Mouse (Mus musculus) embryonic facial prominence, embryonic 11.5 days (tissue): ENCODE results near the gene Ube2v1. TPM values are rescaled to one million over a fixed set of nuclear protein-coding genes. Genes with fewer than 3 reads are reported as not detected.
"Not testable (repeated sequence)": the region's sequence is repeated elsewhere in the genome, so short reads cannot be mapped to it uniquely, and the experiment has no call there.

Experiments
- ATAC-seq: fragments of 200-750 bp; cut with Nextera tagmentation; replicated peaks from 2 replicates; pipeline ENCODE4 v1.8.0; 2017; ENCODE audit warnings: low read depth; ENCODE audit not compliant: insufficient number of reproducible peaks, low FRiP score, low TSS enrichment
- DNase-seq: peaks from one replicate; pipeline ENCODE4 v3.0.0-alpha.2; 2015; ENCODE audit warnings: low spot score
- H3K27ac ChIP-seq: fragments of 300-500 bp; sonication (generic); replicated peaks from 2 replicates; pipeline ENCODE4 v1.5.1; 2014; ENCODE audit warnings: mild to moderate bottlenecking, low read depth, low read length, control low read depth
- H3K27me3 ChIP-seq: fragments of 300-500 bp; sonication (generic); 2 replicates; pipeline ENCODE4 v1.6.1; 2014; ENCODE audit warnings: mild to moderate bottlenecking, low read length, moderate library complexity, mixed read lengths; ENCODE audit not compliant: control insufficient read depth, insufficient read depth
- H3K36me3 ChIP-seq: fragments of 300-500 bp; sonication (generic); replicated peaks from 2 replicates; pipeline ENCODE4 v1.6.1; 2014; ENCODE audit warnings: low read depth, mild to moderate bottlenecking, low read length, moderate library complexity, mixed read lengths; ENCODE audit not compliant: control insufficient read depth, insufficient read depth
- H3K4me1 ChIP-seq: fragments of 300-500 bp; sonication (generic); 2 replicates; pipeline ENCODE4 v1.6.1; 2014; ENCODE audit warnings: low read length, mixed read lengths; ENCODE audit not compliant: control insufficient read depth, insufficient read depth
- H3K4me2 ChIP-seq: fragments of 300-500 bp; sonication (generic); 2 replicates; pipeline ENCODE4 v1.6.1; 2014; ENCODE audit warnings: low read depth, mild to moderate bottlenecking, control low read depth, low read length, moderate library complexity
- H3K4me3 ChIP-seq: fragments of 300-500 bp; sonication (generic); 2 replicates; pipeline ENCODE4 v1.5.1; 2014; ENCODE audit warnings: low read depth, low read length, control low read depth
- H3K9ac ChIP-seq: fragments of 300-500 bp; sonication (generic); replicated peaks from 2 replicates; pipeline ENCODE4 v1.6.1; 2014; ENCODE audit warnings: mild to moderate bottlenecking, control low read depth, low read length
- H3K9me3 ChIP-seq: fragments of 300-500 bp; sonication (generic); replicated peaks from 2 replicates; pipeline ENCODE4 v1.6.1; 2016; ENCODE audit warnings: mild to moderate bottlenecking, low read length, inconsistent platforms, mixed read lengths; ENCODE audit not compliant: control insufficient read depth
- WGBS: fragments of 180-500 bp; shearing (Covaris S2); extraction: QIAGEN DNeasy Blood & Tissue Kit; methylation state at CpG from one replicate; pipeline ENCODE4 v1.1.7; 2014; 5-methylcytosine and 5-hydroxymethylcytosine counted together
- polyA plus RNA-seq: library from polyadenylated mRNA; unstranded; fragments of >200 nt; fragmentation: Nextera tagmentation; extraction: Ambion mirVana; gene quantifications from 2 replicates; pipeline ENCODE4 v1.2.1, GENCODE M21; 2014

Gene Ube2v1
- polyA plus RNA-seq, 1 experiment from 2014 or later = 223 TPM

DNA sequence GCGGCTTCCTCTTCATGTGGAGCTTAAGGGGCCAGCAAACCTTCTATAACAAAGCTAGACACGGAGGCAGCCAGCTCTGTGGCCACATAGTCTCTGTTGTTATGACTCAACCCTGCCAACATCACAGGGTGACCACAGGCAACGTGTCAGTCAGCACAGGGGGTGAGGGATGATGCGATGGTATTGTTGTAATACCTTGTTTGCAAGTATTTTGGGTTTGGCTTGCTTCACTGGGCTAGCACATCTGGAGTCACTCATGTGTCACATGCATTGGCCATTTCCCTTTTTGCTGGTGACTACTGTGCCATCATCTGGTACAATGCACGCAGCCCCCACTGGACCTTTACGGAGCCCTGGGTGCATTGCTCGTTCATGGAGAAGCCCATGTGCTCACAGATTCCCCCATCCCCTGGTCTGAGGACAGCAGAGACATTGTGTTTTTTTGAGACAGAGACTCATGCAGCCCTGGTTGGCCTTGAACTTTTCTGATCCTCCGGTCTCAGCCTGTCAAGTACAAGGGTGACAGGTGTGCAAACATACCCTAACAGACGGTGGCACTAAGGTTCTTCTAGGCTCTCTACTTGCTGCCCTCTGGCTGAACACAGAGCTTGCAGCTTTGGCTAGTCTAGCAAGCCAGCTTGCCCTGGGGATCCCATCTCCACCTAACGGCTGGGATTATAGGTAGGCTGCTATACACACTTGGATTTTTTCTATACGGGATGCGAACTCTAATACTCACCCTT is 17.6 kb upstream of the Ube2v1 start:
- no peak for DNase-seq
- Histone ChIP-seq H3K4me3 (no peak overlapping the region), H3K4me2 (no peak overlapping the region), H3K9ac (no peak overlapping the region), H3K36me3 (no peaks in the 10 kb centered on the region; the same call in 1 of the 2 replicates), H3K9me3 (no peaks in the 10 kb centered on the region), H3K4me1 (no peaks in the 10 kb centered on the region), H3K27me3 (no peaks in the 10 kb centered on the region), H3K27ac (no peak overlapping the region)
- 89% methylated on average over 12 of the region's 12 CpGs for WGBS
- no peak for ATAC-seq

DNA sequence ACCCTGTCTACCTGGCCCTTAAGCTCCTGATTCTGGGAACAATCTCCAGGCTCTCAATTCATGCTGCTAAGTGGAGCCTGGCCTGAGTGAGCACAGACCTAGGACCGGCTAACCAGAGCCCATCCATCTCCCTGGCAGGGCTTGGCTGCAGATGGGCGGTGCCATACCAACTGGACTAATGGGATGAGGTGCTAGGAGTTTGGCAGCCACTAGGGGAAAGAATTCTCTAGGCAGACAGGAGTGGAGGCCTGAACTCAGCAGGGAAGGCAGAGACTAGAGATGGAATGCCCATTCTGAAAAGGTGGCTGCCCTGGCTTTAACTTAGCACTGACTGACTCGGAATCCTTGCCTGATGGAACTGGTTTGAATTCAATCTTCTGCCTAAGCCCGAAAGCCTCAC is 14.5 kb upstream of the Ube2v1 start:
- H3K9ac ChIP-seq = no peak overlapping the region
- H3K27me3 ChIP-seq = no peaks in the 10 kb centered on the region
- no peak for DNase-seq
- H3K27ac ChIP-seq = no peak overlapping the region
- no peak overlapping the region for H3K4me2 ChIP-seq
- H3K36me3 ChIP-seq = no peaks in the 10 kb centered on the region
- no peaks in the 10 kb centered on the region for H3K4me1 ChIP-seq
- ATAC-seq = no peak
- 83% methylated on average over 4 of the region's 4 CpGs for WGBS
- no peaks in the 10 kb centered on the region for H3K9me3 ChIP-seq
- H3K4me3 ChIP-seq = no peak overlapping the region

GRCm38 (mm10) chr2:167643356-167644052 is 11.6 kb upstream of the Ube2v1 start:
- not testable (repeated sequence) for H3K27me3 ChIP-seq, H3K9me3 ChIP-seq, H3K9ac ChIP-seq, H3K4me2 ChIP-seq, H3K4me3 ChIP-seq, H3K27ac ChIP-seq, H3K4me1 ChIP-seq, DNase-seq, H3K36me3 ChIP-seq, ATAC-seq
- 83% methylated on average over 12 of the region's 13 CpGs for WGBS

GRCm38 (mm10) chr2:167642164-167642563 is 10.3 kb upstream of the Ube2v1 start:
- H3K4me3 ChIP-seq = no peak overlapping the region
- 91% methylated on average over 6 of the region's 6 CpGs for WGBS
- H3K36me3 ChIP-seq = no peaks in the 10 kb centered on the region
- no peak overlapping the region for H3K9ac ChIP-seq
- H3K27me3 ChIP-seq = no peaks in the 10 kb centered on the region
- H3K27ac ChIP-seq = no peak overlapping the region
- H3K9me3 ChIP-seq = no peaks in the 10 kb centered on the region
- no peak overlapping the region for H3K4me2 ChIP-seq
- DNase-seq (no peak), ATAC-seq (no peak)
- H3K4me1 ChIP-seq = no peaks in the 10 kb centered on the region

DNA sequence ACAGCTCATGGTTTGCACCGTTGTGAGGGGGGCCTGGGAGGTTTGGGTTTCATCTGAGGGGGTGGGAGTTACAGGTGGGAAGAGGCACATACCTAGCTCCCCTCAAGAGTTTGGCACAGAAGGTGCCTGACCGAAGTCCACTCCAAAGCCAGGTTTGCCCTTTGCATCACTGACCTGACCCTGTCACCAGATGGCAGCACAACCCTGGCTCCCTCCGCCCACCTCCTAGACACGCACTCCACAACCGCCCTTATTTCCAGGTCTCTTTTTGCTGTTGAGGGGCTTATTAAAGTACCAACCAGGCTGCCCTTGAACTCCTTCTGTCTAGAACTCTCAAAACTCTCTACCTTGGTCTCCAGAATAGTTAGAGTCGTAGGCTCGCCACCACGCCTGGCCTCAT is 9.4 kb upstream of the Ube2v1 start:
- H3K27ac ChIP-seq = no peak overlapping the region
- 59% methylated on average over 8 of the region's 8 CpGs for WGBS
- H3K4me1 ChIP-seq = no peaks in the 10 kb centered on the region
- no peak overlapping the region for H3K9ac ChIP-seq
- ATAC-seq (no peak), DNase-seq (no peak)
- no peaks in the 10 kb centered on the region for H3K27me3 ChIP-seq
- no peak overlapping the region for H3K4me2 ChIP-seq
- H3K36me3 ChIP-seq = no peaks in the 10 kb centered on the region
- H3K4me3 ChIP-seq = no peak overlapping the region
- no peaks in the 10 kb centered on the region for H3K9me3 ChIP-seq

GRCm38 (mm10) chr2:167640279-167640678 is 8.4 kb upstream of the Ube2v1 start:
- Histone ChIP-seq H3K9me3 (no peaks in the 10 kb centered on the region), H3K4me3 (no peak overlapping the region), H3K4me2 (no peak overlapping the region), H3K36me3 (no peaks in the 10 kb centered on the region), H3K27ac (no peak overlapping the region), H3K9ac (no peak overlapping the region), H3K4me1 (no peaks in the 10 kb centered on the region), H3K27me3 (no peaks in the 10 kb centered on the region)
- 87% methylated on average over 3 of the region's 3 CpGs for WGBS
- ATAC-seq = no peak
- peak; percentile 58 for DNase-seq

DNA sequence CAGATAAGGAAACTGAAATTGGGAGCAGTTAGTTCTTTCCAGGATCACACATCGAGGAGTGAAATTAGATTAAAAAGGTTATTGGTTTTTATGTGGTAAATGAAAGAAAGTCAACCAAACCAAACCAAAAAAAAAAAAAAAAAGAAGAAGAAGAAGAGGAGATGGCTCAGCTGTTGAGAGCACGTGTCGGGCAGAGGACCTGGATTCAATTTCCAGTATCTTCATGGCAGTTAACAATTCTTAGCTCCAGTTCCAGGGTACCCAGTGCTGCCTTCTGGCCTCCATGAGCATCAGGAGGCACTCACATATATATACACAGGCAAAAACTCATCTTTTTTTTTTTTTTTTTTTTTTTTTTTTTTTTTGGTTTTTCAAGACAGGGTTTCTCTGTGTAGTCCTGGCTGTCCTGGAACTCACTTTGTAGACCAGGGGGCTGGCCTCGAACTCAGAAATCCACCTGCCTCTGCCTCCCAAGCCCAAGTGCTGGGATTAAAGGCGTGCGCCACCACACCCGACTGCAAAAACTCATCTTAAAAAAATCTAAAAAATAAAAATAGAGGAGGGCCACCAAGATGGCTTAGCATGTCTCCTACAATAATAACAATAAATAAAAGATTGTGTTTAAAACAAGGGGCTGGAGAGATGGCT is 3.1 kb upstream of the Ube2v1 start:
- H3K4me3 ChIP-seq = no peak overlapping the region
- H3K27me3 ChIP-seq = no peaks in the 10 kb centered on the region
- DNase-seq (no peak), ATAC-seq (no peak)
- 73% methylated on average over 7 of the region's 7 CpGs for WGBS
- H3K9me3 ChIP-seq = no peaks in the 10 kb centered on the region
- H3K4me1 ChIP-seq = peaks cover 6% of the 10 kb centered on the region
- H3K36me3 ChIP-seq = no peaks in the 10 kb centered on the region
- no peak overlapping the region for H3K27ac ChIP-seq
- H3K9ac ChIP-seq = no peak overlapping the region
- peak overlapping the region; percentile 41 for H3K4me2 ChIP-seq

DNA sequence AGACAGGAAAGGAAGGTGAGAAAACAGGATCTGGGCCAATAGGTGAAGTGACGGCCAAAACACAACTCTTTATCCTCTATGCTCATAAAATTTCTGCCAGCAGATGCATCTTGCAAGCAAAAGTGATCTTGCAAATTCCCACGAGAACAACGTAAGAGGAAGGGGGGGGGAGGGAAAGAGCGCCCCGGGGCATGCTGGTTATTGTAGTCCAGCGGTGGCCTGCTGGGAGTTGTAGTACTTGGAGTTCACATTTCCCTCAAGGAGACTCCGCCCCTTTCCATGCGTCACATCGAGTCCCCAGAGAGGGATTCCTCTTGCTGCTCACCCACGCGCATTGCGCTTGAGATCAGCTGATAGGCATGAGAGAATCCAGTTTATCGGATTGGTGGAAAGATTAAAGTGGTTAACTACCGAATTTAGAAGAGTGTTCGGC is 2.5 kb upstream of the Ube2v1 start:
- Histone ChIP-seq H3K4me1 (peaks cover 6% of the 10 kb centered on the region), H3K27ac (no peak overlapping the region), H3K4me2 (peak overlapping the region; percentile 41), H3K9me3 (no peaks in the 10 kb centered on the region), H3K9ac (peak overlapping the region; percentile 10; the same call in 1 of the 2 replicates), H3K36me3 (no peaks in the 10 kb centered on the region), H3K4me3 (peak overlapping the region; percentile 12; the same call in 1 of the 2 replicates), H3K27me3 (no peaks in the 10 kb centered on the region)
- no peak; the same call in 1 of the 2 replicates for ATAC-seq
- peak; percentile 100 for DNase-seq
- WGBS = under 1% methylated on average over 15 of the region's 15 CpGs
